ENCODE assay signal across 8 mouse cellular contexts in the genomic region with DNA sequence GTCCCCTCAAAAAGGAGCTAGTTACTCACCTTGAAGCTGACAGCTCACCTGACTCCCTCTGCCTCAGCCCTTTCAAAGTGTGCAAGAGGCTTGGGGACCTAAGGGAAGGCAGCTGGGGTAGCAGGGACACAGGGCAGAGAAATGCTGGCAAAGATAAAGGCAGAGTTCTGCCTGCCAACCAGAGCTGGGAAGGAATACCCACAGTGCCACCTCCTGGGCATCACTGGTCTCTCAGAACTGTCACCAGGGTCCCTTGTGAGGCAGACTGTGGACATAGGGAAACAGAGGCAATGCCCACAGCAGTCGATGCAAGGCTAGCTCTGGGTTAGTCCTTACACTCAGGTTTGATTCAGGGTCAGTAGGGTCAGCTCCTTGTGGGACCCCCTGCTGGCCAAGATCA. TPM values are rescaled to one million over a fixed set of nuclear protein-coding genes. Genes with fewer than 3 reads are reported as not detected.
DNase-seq lines count a peak whose midpoint lies in the region; ATAC-seq lines count a peak whose summit lies in the region.

No protein-coding gene starts in this region.

- no peak; the same call in 1 of the 2 replicates for ATAC-seq in cerebellum, adult (ENCODE audit: insufficient number of reproducible peaks, low FRiP score, low TSS enrichment)

- peak; percentile 78 for DNase-seq in cerebellum, adult 11 months
- DNase-seq in left cerebral cortex, postnatal 4 days: peak; percentile 85
- DNase-seq in left cerebral cortex, adult 8-10 months (ENCODE audit: low spot score in 2 of 2): no peak
- peak; percentile 80 for DNase-seq in adrenal gland, postnatal 10 days
- DNase-seq in gastrocnemius, postnatal 14 days: peak; percentile 65
- peak; percentile 70 for DNase-seq in lung, postnatal 36 days
- DNase-seq in ovary, postnatal 10 days (ENCODE audit: low spot score): no peak

- intact Hi-C loops in left cerebral cortex, postnatal 4 days (cut with DNase I): no loop called here
- intact Hi-C loops in gastrocnemius, postnatal 14 days (cut with DNase I; ENCODE audit: low total_unique reads): loop anchor here (5.0 kb wide), 1 partner anchor 34 kb away; no protein-coding TSS in a partner anchor

RNA-seq across cellular contexts. Expression of a gene that starts 39.8 kb away (rescaled TPM):
- 100 to 1,000 TPM; 593 to 607 TPM for total RNA-seq in left cerebral cortex, postnatal 4 days (2021)
- total RNA-seq in left cerebral cortex, adult 8-10 months (2022): 100 to 1,000 TPM; 652 to 710 (median 699) TPM
- 10 to 100 TPM; 15.7 to 30.4 TPM for total RNA-seq in adrenal gland, postnatal 10 days (2021)
- total RNA-seq in gastrocnemius, postnatal 14 days (2021): 100 to 1,000 TPM; 169 to 170 TPM

Comparison
In these comparisons a context has a peak if more than half of its experiments do, and no peak if none do; other contexts are left out.
1. DNase-seq: peak in cerebellum, adult 11 months (single experiment), left cerebral cortex, postnatal 4 days (single experiment), adrenal gland, postnatal 10 days (single experiment), gastrocnemius, postnatal 14 days (single experiment) and lung, postnatal 36 days (single experiment); none in left cerebral cortex, adult 8-10 months (0 of 2) and ovary, postnatal 10 days (single experiment).
2. RNA of a gene that starts 39.8 kb away (total RNA-seq): 652 to 710 TPM in left cerebral cortex, adult 8-10 months, 593 to 607 TPM in left cerebral cortex, postnatal 4 days and 169 to 170 TPM in gastrocnemius, postnatal 14 days; 15.7 to 30.4 TPM in adrenal gland, postnatal 10 days; every median in the first group is over 4 times any median in the second.